8 mouse cellular contexts compared by ENCODE assay signal in genomic region chr1:64616881-64617714, GRCm38 (mm10). TPM values are rescaled to one million over a fixed set of nuclear protein-coding genes. Genes with fewer than 3 reads are reported as not detected.
DNase-seq lines count a peak whose midpoint lies in the region; ATAC-seq lines count a peak whose summit lies in the region.

TSS of gene Mettl21a (minus strand) at chr1:64617242.

- WGBS in hindbrain, embryonic 11.5 days = under 1% methylated on average over 66 of the region's 72 CpGs

- peak within 1 kb of the TSS; percentile 42 for H3K4me2 ChIP-seq in hindbrain, embryonic 11.5 days (replicated peaks; ENCODE audit: low read depth, low read length)

- H3K27me3 ChIP-seq in hindbrain, embryonic 11.5 days (ENCODE audit: control insufficient read depth, insufficient read depth, low read length) = no peaks in the 10 kb centered on the region

- peak within 1 kb of the TSS; percentile 83 for H3K27ac ChIP-seq in hindbrain, embryonic 11.5 days (ENCODE audit: low read depth, low read length)

- H3K4me1 ChIP-seq in hindbrain, embryonic 11.5 days (replicated peaks; ENCODE audit: control insufficient read depth, insufficient read depth, low read length) = no peaks in the 10 kb centered on the region

- peak within 1 kb of the TSS; percentile 68 for H3K4me3 ChIP-seq in hindbrain, embryonic 11.5 days (ENCODE audit: low read depth, low read length)

- H3K36me3 ChIP-seq in hindbrain, embryonic 11.5 days (ENCODE audit: control insufficient read depth, insufficient read depth, low read length) = 0 out of 2 replicates have a peak, but pooled peaks cover 3% of the 10 kb centered on the region

- peak; percentile 94 for ATAC-seq in hindbrain, embryonic 11.5 days (ENCODE audit: low FRiP score)

- H3K9me3 ChIP-seq in hindbrain, embryonic 11.5 days (ENCODE audit: control insufficient read depth, low read length) = no peaks in the 10 kb centered on the region

- DNase-seq in MN1 (ENCODE audit: low spot score) = peak; percentile 88
- DNase-seq in cerebellum, adult 9-10 months = peak; percentile 94
- DNase-seq in frontal cortex, adult 2 months (ENCODE audit: extremely low spot score in 1 of 2, low spot score in 1 of 2) = peak; percentile 91 to 96
- peak; percentile 89 for DNase-seq in hindbrain, embryonic 11.5 days (ENCODE audit: low spot score)
- peak; percentile 95 to 96 for DNase-seq in layer of hippocampus, postnatal 14 days (ENCODE audit: low spot score in 2 of 2)
- DNase-seq in lung, postnatal 14 days = peak; percentile 92
- peak; percentile 73 for DNase-seq in retina, adult 2 months (ENCODE audit: low read depth, low spot score)
- peak; percentile 77 to 83 for DNase-seq in thymus, postnatal 36 days

- H3K9ac ChIP-seq in hindbrain, embryonic 11.5 days (ENCODE audit: low read depth, low read length) = peak within 1 kb of the TSS; percentile 86

RNA-seq across cellular contexts. Expression of gene Mettl21a, which starts in this region (rescaled TPM):
- polyA plus RNA-seq in frontal cortex, adult 2 months (2012; rRNA removed) = 11.3 and 12.8 TPM in 2 replicates
- 22.0 and 24.4 TPM in 2 replicates for polyA plus RNA-seq in hindbrain, embryonic 11.5 days (2014; fragmentation: Nextera tagmentation; extraction: Ambion mirVana)
- 10 to 100 TPM in 1 of 2 experiments, 1 to 10 TPM in 1; 8.5 to 11.8 TPM for total RNA-seq in layer of hippocampus, postnatal 14 days (2021)

Comparison
In these comparisons a context has a peak if more than half of its experiments do, and no peak if none do; other contexts are left out.
1. Peak in every context shown above with its lines: DNase-seq, ATAC-seq, H3K4me3 ChIP-seq and H3K27ac ChIP-seq.